Mouse (Mus musculus) kidney, postnatal 36 days (tissue): ENCODE data around the gene Smug1.

ENCODE experiments used
- DNase-seq, 2 experiments: peaks; one replicate each; pipeline ENCODE4 v3.0.0; 2021 to 2022; ENCODE audit warnings: mixed read lengths in 2 of 2

The Smug1 gene

DNA sequence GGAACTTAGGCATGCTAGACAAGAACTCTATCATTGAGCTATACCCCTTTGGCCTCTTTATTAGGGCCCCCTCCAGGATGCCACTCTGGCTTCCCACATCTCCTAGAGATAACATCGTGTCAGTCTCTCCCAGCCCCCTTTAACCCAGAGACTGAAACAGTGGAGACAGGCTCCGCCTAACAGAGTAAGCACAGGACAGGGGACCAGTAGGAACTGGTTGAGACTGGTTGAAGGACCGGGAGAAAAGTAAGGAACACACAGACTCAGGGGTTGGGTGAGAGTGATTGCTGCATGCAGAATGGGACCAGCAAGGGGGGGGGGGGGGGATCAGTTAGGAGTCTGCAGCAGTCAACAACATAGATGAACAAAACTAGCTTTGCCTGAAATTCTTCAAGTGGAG is 22.7 kb downstream of the Smug1 start:
- peak; percentile 45 to 48 for DNase-seq

DNA sequence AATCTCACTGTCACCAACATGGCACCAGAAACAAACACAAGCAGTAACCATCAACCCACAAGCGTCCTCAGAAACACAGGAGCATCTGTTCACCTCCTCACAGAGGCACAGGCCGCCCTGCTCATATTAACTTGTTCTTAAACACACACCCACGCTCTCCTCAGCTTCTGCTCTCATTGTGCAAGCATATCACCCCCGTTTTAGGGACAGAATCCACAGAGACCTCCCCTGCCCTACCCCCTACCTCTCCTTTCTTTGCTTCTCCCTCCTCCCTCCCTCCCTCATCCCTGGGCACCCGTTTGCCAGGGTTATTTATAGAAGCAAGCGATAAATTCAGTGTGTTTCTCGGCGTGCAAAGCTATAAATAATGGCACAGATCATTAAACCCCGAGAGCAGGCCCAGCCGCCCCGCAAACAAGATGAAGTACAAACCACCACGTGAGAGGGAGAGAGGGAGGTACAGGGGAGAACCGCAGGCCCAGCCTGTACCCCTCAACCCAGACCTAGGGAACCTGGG is 31.4 kb downstream of the Smug1 start:
- DNase-seq, result peak in 1 of 2 experiments; percentile 24

DNA sequence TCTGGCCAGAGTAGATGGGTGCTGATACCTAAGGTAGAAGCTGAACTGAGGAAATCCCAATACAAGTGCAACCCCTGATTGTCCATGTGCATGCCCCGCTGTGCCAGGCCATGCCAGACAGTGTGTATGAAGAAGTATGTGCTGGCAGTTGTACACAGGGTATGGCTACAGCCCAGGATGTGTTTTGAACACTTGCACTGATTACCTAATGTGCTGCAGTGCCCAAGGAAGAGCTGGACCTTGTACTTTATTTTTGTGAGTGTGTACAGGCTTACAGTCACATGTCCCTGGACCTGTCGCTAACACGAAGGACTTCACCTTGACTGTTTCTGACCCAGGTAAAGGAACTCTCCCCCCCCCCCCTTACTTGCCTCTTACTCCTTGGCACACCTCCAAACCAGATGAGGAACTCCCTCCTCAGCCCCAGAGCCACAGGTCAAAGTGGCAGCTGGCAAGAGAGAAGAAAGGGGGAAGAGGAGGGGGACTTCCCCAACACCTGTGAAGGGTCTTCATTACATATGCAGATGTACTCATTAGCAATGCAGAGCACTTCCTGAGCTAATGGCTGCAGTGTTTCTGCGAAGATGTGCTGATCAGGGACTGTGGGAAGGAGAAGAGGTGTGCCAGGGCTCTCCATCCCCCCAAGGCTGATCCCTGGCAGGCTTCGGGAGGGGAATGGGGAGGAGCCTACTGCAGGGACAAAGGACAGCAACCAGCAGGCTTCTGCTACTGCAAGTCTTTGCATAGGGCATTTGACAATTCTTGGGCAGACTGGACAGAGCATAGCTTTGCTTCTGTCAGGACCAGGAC is 32.4 kb downstream of the Smug1 start:
- DNase-seq, result peak; percentile 49 to 51

DNA sequence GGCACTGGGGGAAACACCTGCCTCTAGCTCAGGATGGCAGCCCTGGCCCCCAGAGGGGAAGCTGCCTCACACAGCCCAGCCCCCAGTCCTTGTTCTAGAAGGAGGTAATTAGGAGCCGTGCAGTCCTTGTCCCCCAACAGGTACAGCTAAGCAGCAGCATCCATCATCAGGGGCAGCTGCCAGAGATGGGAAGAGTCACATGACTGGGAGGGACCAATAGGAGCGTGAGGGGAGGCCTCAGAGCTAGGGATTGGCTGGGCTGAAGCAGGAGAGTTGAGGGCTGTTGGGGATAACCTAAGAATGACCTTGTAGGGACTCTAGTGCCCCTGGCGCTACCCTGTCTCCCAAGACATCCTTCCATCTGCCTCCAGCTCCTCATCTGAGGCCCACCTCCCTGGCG is 33.1 kb downstream of the Smug1 start:
- DNase-seq, result peak in 1 of 2 experiments; percentile 39

DNA sequence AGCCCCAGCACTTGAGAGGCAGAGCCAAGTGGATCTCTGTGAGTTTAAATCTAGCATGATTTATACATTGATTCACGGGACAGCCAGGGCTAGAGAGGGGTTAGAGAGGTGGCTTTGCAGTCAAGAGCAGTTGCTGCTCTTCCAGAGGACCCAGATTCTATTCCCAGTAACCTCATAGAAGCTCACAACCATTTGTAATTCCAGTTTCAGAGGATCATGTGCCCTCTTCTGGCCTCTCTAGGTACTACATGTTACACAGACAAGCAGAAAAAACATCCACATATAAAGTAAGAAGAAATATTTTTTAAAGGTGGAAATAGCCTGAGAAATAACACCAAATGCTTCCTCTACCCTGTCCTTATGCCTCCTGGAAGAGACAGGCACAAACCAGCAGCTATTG is 36.2 kb downstream of the Smug1 start:
- peak; percentile 41 to 63 for DNase-seq

DNA sequence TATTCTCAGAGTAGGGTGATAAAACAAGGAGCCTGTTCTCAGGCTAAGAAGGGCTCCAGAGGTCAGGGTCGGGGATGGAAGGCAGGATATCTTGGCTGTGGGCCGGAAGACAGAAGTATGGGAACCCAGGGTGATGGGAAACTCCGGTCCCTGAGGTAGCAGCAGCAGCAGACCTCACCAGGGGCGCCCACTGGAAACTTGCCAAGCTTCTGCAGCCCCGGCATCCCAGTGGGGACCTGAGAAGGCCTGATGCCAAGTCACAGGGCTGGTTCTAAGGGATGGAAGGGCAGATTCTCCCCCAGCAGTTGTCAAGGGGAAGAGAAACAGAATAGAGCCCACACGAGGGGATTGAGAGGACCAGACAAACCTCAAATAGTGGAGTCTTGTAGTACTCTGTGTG is 37.6 kb downstream of the Smug1 start:
- DNase-seq, result no peak

DNA sequence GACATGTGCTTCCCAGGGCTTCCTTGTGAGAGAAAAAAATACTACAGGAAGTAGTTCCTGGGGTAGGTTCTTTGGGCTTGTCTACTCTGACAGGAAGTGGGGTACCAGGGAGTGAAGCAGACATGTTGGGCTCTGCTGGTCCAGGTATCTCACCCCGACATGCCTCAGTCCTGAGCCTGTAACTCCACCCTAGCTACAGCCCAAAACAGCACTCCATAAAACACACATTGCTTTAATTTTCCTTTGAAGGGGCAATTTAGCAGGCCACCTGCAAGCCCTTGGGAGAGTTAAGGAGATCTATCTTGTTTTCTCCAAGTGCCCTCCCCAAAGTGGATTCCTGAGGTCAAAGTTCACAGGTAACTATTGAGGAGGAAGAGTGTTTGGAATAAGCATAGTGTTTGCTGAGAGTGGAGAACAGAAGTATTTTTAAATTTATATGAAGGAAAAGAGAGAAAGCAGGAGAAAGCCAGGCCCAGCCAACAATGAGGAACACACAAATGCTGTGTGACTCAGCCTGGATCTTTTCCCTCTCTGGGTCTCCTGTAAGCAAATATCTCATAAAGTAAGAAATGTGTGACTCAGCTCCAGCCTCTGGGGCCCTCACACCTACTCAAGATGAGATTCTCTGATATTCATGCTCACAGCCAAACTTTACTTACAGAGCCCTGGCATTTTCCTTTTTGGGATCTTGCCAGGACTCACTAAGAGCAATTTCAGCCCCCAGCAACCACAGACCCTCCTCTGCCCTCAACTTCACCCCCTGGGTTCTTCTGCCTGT is 38.6 kb downstream of the Smug1 start:
- no peak for DNase-seq

DNA sequence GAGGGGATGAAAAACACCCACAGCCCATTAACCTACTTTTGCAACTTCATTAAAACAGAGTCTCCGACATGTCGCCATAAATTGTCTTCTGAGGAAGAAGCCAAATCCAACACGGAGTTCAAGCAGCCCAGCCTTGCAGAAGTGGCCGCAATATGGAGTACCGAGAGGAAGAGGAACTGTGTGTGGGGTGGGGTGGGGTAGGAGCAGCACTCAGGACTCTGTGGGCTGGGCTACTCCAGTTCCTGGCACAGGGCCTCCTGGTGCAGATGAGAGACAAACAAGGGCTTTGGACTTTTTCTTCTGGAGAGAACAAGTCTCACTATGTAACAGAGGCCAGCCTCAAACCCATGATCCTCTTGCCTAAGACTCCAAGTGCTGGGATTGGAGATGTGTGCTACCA is 40.9 kb downstream of the Smug1 start:
- DNase-seq, result peak in 1 of 2 experiments; percentile 20

DNA sequence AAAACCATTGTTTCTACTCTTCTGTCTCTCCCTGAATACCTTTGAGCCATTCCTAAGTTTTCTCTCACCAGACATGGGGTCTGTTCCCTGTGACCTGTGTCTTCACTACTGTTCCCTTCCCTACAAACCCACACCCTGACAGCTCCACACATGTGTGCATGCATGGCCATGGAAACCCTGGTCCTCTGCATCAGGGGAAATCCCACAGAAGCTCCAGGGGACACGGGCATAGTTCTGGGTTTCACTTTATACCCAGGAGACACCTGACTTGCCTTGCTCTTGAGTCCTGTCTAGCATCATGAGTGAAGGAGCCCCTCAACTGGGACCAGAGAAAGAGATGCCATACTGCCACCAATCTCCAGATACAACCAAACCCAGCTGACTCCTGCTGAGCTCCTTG is 42.6 kb downstream of the Smug1 start:
- DNase-seq, result no peak

DNA sequence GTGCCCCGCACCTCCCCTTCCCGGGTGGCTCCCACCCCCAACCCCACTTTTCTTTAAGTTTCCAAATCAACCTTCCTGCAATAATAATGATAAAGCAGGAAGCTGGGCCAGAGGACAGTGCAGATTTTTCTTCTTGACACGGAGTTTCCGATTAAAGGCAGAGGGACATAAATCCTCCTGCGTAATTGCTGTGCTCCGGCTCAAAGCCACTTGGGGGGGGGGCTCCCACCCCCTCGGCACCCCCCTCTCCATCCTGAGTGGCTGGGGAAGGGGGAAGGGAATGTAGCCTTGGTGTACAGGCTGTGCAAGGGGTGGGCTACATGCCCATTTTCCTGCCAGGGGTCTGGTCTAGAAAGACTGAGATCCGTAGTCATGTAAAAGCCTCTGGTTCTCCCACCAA is 43.5 kb downstream of the Smug1 start:
- DNase-seq, result peak in 1 of 2 experiments; percentile 16

DNA sequence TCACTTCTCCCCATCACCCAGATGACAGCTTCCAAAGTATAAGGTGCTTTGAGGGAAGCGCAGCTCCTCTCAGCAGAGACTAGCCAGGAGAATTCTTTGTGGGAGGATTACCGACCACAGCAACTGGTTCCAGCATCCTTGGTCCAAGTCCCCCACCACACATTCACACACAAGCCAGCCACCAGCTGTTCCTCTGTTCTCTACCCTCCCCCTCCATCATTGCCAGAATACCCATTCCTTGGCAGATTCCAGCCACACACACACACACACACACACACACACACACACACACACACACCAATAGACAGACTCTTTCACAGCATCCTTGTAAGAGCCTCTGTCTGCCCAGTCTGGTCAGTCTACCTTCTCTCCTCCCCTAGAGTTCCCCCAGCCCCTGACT is 44.5 kb downstream of the Smug1 start:
- DNase-seq, result no peak

DNA sequence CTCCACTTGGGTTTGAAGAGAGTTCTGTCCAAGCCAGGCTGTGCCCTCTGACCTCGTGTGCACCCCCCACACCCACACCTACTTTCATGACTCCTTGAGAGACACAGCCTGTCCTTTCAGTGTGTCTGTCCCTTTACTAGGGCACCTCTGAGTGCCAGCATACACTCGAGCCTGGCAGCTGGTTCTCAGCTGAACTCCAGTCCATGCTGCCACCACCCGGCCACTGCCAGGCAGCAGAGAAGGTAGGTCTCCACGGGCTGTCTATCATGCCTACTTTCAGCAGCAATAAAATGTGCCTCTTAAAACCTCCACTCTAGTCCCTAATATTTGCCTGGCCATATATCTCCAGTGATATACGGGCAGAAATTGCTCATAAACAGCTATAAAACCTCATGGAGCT is 45.5 kb downstream of the Smug1 start:
- peak; percentile 81 to 86 for DNase-seq

DNA sequence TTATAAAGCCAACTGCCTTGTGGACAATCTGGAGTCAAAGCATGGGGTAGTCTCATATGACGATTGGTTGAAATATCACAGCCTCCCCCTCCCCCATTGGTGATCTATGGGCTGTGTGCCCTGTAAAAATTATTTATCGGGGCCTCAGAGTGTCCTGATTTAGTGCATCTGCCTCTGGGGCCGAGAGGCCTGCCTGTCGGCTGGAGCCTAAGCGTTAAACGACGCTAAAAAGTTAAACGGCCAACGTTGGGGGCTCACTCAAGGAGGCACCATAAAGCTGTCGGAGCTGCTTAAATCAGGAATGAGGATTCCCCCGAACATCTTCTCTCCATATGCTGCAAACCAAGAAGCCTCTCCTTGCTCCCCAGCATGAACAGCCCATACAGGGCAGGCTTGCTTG is 46.3 kb downstream of the Smug1 start:
- no peak for DNase-seq

DNA sequence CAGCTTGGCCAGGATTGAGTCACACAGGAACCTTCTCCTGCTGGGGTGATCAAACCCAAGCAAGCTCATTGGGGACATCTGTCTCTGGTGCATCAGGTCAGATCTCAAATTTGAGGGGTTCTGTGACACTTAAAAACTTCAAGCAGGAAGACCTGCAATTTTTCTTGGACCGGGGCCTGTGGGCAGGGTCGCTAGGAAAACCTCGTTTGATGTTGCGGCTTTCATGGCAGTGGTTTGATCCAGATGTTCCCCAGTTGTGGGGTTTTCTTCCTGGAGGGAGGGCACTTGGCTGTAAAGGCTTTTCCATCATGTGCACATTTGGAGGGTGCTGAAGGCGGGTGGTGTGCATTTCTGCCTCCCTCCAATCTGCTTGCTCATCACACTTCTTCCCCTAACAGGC is 51.2 kb downstream of the Smug1 start:
- DNase-seq, result no peak

DNA sequence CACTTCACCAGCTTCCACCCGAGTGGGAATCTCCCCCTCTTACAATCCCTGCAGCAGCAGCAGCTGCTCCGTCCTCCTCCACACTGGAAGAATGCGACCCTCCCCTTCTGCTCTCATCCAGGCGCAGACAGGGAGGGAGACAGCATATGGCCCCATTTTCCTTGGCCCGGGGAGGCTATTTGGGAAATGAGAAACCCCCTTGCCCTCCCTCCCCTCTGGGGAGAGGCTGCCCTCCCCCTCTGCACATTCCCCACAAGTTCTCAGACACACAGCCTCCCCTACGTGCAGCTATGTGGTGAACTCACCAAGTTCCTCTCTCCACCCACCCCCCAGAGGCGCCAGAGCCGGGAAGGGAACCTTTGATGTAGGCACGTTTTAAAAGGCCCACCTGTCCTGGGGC is 51.6 kb downstream of the Smug1 start:
- DNase-seq, result no peak

DNA sequence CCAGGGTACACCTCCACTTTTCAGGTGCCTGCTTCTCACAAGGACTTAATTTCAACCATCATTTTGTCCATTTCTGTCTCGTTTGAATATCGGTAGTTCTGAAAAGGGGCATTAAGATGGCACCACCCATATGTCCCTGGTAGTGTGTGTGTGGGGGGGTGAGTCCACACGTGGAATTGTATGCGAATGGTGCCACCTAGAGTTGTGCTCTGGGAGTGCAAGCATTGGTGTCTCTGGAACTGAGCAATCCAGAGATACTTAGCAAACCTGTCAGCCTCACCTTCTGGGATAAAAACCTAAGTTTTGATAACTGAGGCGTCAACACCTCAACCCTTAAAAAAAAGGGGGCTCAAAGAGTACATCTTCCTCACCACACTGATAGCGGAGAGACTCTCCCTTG is 53.8 kb downstream of the Smug1 start:
- DNase-seq, result no peak

DNA sequence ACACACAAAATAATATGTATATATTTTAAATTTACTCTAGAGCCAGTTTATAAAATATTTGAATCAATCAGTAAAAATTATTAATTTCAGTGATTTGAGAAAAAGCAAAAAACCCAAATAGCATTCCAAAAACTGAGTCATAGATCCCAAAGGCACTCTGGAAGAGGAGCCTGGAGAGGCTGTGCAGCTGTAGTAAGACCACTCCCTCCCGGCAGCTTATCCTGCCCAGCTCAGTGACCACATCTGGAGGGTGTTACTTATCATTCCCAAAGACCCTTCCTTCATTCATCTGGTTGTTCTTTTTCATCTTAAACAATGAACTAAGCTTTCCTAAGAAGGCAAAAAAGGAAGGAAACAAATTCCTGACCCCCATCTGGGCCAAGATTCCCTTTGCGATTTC is 54.6 kb downstream of the Smug1 start:
- DNase-seq, result no peak

DNA sequence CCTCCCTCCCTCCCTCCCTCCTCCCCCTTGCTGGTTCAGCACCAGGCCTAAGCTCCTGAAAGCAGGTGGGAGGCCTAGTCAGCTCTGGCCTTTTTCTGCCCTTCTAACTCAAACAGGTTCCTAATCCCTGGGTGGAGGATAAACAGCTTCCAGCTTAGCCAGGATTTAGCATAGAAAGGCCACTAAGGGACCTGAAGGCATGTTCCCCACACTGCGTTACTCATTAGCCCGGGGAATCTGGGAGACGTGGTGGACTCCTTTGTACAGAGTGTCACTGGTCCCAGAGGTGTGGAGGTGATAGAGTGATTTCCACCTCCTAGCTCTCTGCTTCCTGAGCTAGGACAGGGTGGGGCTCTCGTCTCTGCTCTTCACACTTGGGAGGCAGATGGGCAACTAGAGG is 57.0 kb downstream of the Smug1 start:
- peak; percentile 48 to 52 for DNase-seq

DNA sequence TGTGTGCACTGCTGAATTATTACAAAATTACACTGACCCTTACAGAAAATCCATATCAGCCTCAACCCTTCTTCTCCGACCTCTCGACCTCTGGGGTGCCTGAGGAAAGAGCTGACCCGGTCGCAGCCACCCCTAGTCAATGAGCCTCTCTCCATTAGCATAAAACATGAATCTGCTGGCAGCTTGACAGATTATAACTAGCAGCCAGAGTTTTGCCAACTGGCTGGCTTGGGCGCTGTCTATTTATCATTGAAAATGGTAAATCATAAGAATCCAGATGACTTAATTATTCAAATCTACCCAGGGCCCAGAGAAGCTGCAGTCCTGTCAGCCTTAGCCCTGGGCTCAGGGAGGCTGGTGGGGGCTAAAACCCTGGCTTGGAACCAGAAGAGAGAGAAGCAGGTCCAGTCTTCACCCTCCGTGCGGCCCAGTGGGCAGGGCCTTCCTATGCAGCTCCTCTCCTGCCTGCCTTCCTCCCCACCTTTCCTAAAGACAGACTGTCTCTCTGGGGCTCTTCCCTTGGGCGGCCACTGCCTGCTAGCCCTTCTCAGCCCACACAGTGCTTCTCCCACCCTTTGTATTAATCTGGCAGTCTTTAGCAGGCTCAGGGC is 58.7 kb downstream of the Smug1 start:
- DNase-seq, result no peak

DNA sequence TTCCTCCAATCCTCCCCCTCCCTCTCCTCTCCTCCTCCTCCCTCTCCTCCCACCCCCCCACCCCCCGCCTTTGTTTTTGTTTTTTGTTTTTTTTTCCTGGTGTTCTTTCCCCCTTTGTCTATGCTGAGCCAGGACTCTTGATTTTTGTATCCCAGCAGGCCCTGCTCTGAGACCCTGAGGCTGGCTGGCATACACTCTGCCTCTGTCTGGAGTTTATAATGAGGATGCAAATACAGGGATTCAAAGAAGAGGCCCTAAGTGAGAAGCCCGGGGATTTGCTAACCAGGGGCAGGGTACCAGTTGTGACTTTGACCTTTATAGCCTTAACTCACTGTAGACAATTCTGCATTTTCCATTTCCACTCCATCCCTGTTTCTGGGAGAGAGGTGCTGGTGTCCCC is 60.7 kb downstream of the Smug1 start:
- DNase-seq, result no peak
